Mouse (Mus musculus) frontal cortex, postnatal 14 days (tissue): Measurements from ENCODE around the gene Ube2s.
"Not testable (repeated sequence)": the region's sequence is repeated elsewhere in the genome, so short reads cannot be mapped to it uniquely, and the experiment has no call there.

Source experiments
- DNase-seq, 2 experiments: peaks; one replicate each; pipeline ENCODE4 v3.0.0; 2022; ENCODE audit warnings: low spot score in 2 of 2

Ube2s gene

DNA sequence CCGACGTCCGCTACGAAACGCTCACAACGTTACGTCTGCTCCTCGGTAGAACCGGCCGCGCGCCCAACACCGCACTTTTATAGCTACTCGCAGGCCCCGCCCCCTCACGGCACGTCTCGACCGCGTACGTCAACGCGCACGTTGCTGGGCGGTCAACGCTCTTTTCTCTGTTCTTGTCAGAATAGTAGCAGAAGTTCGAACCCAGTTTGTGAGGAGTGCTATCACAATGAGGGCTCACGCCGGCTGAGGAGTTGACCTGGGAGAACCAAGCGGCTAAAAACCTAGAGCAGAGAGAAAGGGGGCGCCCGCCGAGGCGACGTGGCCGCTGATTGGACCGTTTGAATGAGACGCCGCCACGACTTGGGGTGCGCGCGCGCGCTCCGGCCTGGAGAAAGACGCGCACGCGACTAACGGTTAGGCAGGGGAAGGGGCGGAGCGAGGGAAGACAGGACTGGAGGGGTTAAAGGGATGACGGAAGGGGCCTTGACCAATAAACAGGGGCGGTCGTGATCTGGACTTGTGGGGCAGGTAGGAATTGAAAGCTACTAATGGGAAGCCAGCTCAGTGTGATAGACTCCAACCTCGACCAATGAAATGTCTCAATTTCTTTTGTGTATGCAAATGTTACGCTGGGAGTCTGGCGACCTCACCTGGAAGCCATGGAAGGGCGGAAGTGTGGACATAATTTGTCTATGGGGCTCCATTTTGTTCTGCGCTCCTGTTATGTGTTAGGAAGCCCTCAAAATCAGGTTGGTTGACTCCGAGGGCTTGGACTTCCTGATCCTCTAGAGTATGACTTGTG lies at the start of gene Ube2s:
Ube2s (minus strand) TSS at position 288 of the 802 bp plus-strand sequence.
- peak; percentile 97 to 99 for DNase-seq

DNA sequence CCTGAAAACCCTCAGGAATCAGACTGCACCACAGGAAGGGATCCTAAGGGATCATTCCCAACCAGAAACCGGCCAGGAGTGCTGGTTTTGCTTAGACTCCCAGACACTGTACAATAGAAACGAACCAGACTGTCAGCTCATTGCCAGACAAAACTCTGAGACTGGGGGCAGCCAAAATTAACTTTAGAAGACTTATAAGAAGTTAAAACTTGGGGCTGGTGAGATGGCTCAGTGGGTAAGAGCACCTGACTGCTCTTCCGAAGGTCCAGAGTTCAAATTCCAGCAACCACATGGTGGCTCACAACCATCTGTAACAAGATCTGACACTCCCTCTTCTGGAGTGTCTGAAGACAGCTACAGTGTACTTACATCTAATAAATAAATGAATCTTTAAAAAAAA lies 48.5 kb upstream of the Ube2s start:
- DNase-seq: not testable (repeated sequence)

- no peak for DNase-seq
Measured at GRCm38 (mm10) chr7:4859418-4859978, 47.1 kb upstream of the Ube2s start.

GRCm38 (mm10) chr7:4857321-4857720 lies 44.9 kb upstream of the Ube2s start:
- no peak for DNase-seq

DNA sequence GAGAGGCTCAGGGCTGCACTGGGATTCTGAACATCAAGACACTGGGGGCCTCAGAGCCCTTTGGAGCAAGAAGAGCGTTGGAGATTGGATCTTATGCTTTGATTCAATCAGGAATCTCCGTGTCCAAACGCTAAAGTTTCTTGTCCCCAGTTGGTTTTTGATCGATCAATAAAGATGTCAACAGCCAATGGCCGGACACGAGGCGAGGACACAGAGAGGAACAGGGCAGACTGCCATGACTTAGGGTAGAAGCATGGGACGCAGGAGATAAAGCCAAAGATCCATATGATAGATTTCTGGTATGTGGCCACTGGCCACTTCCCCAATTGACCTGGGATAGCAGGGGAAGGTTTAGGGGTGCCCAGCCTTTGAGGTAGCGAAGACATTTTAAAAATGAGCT lies 44.1 kb upstream of the Ube2s start:
- no peak for DNase-seq

GRCm38 (mm10) chr7:4853613-4854012 lies 41.2 kb upstream of the Ube2s start:
- DNase-seq: no peak

DNA sequence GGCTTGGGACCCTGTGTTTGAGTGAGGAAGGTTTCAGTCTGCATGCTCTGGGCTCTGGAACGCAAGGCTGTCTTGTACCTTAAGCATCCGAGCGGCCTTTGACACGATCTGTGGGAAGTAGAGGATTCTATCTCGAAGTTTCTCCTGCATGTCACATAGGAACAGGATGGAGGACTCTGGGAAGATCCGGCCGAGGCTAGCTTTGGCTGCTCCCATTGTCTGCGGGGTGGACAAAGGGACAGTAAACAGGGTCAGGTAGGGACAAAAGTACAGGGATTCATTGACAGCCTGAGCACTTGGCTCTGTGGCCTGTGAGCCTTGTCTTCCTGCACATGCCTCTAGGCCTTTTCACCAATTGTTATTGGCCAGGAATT lies 38.9 kb upstream of the Ube2s start:
- DNase-seq: no peak

GRCm38 (mm10) chr7:4850621-4851314 lies 38.4 kb upstream of the Ube2s start:
- no peak for DNase-seq

DNA sequence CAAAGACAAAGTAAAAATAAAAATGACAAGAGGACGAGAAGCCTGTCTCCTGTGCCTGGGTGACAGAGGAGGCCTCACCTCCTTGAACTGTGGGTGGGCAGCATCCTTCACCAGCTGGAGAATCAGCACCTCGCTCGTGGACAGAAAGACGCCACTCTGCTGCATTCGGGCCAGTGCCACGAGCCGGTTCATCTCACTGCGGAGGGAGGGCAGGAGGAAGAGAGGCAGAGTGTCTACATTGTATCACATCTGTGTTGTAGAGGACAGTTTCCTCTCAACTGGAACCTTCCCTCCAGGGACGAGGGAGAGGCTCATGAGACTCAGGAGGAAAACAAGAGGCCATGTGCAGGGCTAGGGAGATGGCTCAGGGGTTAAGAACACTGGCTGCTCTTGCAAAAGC lies 37.0 kb upstream of the Ube2s start:
- no peak for DNase-seq

DNA sequence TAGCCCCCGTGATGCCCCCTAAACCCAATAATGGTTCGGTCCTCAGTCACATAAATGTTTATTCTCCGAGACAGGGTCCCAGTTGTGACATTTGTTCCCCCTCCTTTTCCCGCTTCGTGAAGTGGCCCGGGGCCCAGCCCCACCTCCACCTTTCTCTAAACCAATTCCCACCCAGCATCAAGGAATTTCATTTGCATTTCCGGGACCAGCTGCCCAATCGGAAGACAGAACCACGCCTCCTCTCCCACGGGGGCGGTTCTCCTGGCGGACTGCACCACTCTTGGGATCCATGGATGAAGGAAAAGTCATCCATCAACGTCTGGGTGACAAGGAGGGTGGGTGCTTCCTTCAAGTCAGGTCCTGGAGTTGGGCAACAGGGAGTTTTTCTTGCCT lies 32.5 kb upstream of the Ube2s start:
- peak; percentile 84 to 89 for DNase-seq

- no peak for DNase-seq
Measured at GRCm38 (mm10) chr7:4844245-4844916, 32.0 kb upstream of the Ube2s start, which contains the start of gene Shisa7. Shisa7 (minus strand) TSS chr7:4844696.

GRCm38 (mm10) chr7:4843604-4844244 lies 31.3 kb upstream of the Ube2s start:
- peak; percentile 76 to 80 for DNase-seq

DNA sequence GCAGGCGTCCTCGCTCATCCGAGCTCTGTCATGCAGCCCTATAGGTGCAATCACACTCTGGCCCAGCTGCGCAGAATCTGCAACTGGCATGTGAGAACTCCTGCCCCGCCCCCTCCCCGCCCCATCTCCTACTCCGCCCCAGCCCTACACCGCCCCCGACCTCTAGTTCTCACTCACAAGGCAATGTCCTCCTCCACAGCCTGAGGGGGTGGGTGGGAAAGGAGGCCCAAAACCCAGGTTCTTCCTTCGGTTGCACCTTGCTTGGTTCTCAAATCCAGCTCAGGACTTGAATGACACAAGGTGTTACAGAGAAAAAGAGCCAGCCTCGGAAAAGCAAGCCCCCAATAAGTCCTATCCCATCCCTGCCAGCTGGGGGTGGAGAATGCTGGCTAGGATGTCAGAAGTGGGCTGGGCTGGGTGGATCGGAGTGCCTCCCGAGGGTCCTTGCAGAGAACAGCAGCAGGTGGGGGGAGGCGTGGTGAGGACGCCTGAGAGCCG lies 30.3 kb upstream of the Ube2s start:
- DNase-seq: peak in 1 of 2 experiments; percentile 49

GRCm38 (mm10) chr7:4842077-4842476 lies 29.7 kb upstream of the Ube2s start:
- DNase-seq: no peak

- DNase-seq: no peak
Measured at GRCm38 (mm10) chr7:4837639-4838038, 25.2 kb upstream of the Ube2s start.

DNA sequence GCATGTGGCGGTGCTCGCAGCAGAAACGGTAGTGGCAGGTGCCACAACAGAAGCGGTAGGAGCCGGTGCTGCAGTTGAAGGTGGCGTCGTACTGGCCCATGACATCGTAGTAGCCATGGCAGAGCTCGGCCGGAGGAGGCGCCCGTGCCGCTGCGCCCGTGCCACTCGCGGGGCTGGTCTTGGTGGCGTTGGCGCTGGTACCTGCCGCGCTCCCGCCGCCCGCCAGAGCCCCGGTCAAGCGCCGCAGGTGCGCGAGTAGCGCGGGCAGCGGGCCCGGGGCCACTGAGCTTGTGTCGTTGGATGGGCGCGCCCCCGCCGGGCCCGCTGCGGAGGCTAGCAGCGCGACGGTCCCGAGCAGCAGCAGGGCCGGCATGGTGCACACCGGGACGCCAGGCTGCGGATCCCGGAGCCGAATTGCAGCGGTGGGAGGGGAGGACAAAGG lies 24.0 kb upstream of the Ube2s start:
- DNase-seq: no peak

DNA sequence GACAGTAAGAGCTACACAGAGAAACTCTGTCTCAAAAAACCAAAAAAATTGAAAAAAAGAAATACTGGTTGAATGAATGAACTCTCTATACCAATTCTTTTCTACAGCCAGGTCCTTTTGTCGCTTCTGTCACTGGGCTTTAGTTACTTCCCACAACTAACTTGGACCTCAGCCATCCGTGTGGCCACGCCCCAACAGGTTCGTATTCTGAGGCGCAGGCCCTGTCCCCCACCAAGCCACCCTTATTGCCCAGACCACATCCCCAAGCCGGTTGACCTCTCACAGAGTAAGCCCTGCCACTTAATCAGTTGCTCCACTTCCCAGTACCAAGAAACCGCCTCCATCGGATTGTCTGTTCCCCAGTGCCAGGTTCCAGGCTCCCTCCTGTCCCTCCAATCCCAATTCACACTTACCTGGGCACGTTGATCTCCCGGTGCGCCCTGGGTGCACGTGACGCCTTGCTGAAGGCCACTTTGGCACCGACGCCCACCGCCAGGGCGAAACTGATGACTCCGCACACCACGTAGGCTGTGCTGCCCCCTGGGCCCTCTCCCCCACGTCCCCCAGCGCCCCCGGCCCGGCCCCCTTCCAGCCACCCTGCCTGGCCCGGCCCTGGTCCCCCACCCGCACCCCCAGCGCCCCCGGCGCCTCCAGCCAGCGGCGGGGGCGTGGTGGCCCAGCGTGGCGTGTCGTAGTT lies 23.4 kb upstream of the Ube2s start:
- no peak for DNase-seq

DNA sequence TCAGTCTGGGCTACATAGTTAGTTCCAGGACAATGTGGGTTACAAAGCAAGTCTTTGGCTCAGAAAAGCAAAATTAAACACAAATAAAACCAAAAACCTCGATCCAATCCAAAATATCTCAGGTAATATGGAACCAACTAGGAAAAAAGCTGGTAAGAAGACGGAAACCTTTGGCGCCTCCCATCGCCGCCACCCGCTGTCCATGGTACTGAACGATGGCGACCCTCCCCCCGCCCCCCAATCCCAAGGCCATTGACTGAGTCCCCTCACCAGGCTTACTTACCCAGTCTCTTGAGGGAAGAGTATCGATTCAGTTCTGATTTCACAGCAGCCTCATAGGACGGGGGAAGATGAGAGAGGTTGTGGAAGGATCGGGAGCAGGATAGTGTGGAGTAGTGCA lies 18.1 kb upstream of the Ube2s start:
- no peak for DNase-seq

DNA sequence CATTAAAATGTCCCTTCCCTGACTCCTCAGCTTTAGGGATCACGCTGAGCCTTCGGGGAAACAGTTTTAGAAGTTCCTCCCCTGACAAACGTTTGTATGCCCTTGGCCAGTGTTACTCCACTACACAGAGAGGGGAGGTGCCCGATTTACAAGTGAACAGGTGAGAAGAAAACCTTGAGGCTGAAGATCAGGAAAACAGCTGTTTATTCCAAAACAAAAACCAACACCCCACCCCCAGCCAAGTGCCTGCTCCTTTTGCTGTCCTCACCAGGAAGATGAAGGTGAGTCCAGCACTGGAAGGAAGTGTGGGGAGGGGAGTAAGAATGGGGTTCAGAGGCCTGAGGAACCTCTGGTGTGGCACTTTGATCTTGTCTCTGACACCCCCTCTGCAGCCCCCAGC lies 13.0 kb upstream of the Ube2s start:
- DNase-seq: no peak

DNA sequence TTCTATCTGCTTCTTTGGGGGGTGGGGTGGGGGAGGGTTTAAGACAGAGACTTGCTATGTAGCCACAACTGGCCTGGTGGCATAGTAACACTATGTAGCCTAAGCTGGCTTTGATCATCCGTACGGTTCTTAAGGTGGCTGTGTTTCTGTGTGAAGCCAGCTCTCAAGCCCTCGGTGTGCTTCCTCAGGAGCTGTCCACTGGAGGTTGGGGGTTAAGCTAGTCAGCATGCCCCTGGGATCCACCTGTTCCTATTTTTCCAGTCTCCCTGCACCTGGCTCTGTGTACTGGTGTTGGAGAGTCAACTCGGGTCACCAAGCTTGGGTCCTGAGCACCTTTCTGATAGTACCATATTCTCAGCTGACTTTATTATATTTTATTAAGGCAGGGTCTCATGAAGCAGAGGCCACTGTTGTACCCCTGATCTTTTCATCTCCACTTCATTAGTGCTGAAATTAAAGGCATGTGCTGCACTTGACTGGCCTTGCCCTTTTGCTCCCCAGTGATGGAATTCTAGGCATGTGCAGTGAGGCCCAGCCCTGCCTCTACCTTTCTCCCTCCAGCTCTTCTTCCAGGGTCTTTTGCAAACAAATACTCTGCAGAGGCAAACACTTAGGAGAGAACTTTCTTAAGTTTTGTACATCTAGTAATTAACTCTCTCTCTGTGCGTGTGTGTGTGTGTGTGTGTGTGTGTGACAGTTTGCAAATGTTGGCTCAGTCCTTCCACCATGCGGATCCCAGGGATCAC lies 9.9 kb upstream of the Ube2s start:
- no peak for DNase-seq
